Mouse (Mus musculus): Measurements from ENCODE around the gene Hnrnpc.

- TF ChIP-seq CTCF (conservative IDR thresholded peaks at IDR 0.05; ENCODE audit: insufficient read depth, insufficient read length, low read depth, low read length): no peak
- TF ChIP-seq POLR2A (IDR thresholded peaks at IDR 0.05; ENCODE audit: low read depth, low read length): no peak
Observed at GRCm38 (mm10) chr14:52149888-52150287, 46.1 kb upstream of the Hnrnpc start.
